Mouse (Mus musculus) embryonic fibroblast, embryonic 13.5 days (primary cell): ENCODE results near the gene Rpap1.

Experiments used
- CTCF ChIP-seq: IDR thresholded peaks from 2 replicates; pipeline ENCODE4 v1.5.1; 2011; ENCODE audit warnings: mild to moderate bottlenecking, control low read depth, low read length, moderate library complexity, borderline replicate concordance; ENCODE audit not compliant: insufficient read depth
- POLR2A ChIP-seq: IDR thresholded peaks from 2 replicates; pipeline ENCODE4 v1.6.1; 2011; ENCODE audit warnings: low read depth, mild to moderate bottlenecking, control low read depth, low read length, moderate library complexity

DNA sequence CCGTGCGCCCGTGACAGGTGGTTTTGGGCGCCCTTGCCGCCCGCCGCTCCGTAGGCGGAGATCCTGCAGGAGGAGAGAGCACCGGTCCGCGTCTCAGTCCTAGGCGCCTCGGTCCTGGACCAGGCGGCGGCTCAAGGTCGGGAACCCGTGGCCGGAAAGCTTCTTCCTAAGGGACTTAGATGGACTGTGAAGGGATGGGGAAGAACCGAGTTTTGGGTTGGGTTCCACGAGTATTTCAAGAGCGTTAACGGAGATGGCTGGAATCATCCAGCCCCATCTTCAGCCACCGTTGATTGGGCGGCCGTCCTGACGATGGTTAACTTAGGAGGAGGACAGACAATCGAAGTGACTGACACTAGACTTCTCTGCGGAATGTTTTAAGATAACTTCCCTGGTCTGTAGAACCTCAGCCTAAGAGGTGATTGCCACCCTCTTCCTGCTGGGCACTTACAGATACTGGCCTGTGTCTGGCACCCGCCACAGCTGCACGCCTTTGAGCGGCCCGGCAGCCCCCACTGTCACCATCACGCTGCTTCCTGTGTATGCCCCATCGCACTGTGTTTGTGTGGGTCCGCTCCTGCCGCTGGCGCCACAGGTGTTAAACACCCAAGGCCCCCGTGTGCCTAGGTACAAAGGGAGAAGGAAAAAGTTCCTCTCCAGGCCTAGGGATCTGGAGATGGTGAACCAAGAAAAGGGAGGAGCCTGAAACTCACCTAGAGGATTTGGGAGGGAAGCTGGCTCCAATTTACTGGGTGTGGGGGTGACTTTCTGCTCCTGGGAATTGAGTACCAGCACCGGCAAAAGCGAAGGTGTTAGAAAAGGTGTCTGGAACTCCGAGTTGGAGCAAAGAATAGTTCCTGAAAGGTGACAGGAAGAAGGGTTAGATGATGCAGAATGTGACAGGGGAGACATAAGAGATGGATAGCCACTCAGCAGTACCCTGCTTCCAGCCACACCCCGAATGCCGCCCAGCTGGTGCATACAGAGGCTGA, 28.2 kb downstream of the Rpap1 start:
- TF ChIP-seq CTCF (no peak), POLR2A (no peak)
